Mouse (Mus musculus) MEL (cell line): ENCODE measurements around the gene Trafd1. TPM values are rescaled to one million over a fixed set of nuclear protein-coding genes. Genes with fewer than 3 reads are reported as not detected.
"Not testable (repeated sequence)": the region's sequence is repeated elsewhere in the genome, so short reads cannot be mapped to it uniquely, and the experiment has no call there.

ENCODE experiments used
- DNase-seq: peaks from one replicate; pipeline ENCODE4 v3.0.0; 2011; ENCODE audit warnings: low read depth, low spot score
- H3K27ac ChIP-seq: 2 replicates; pipeline ENCODE4 v1.5.1; 2012; ENCODE audit warnings: low read depth, mild to moderate bottlenecking, control low read depth, low read length, moderate library complexity; ENCODE audit not compliant: control insufficient read depth
- H3K27me3 ChIP-seq, 2 experiments: fragments of 150-350 bp in 1 of 2; sonication (generic) in 1 of 2; 2 replicates each; pipeline ENCODE4 v1.6.1; 2012; ENCODE audit warnings: low read length in 2 of 2, mild to moderate bottlenecking in 2 of 2, improper control_type of control experiment in 1 of 2, moderate library complexity in 1 of 2; ENCODE audit not compliant: insufficient read depth in 2 of 2, control insufficient read depth in 1 of 2
- H3K36me3 ChIP-seq, 2 experiments: 2 replicates each; pipeline ENCODE4 v1.6.1; 2012 to 2014; ENCODE audit warnings: low read length in 2 of 2, improper control_type of control experiment in 1 of 2, inconsistent platforms in 1 of 2, mild to moderate bottlenecking in 1 of 2; ENCODE audit not compliant: insufficient read depth in 2 of 2, control insufficient read depth in 1 of 2
- H3K4me1 ChIP-seq, 2 experiments: fragments of 150-350 bp in 1 of 2; sonication (generic) in 1 of 2; 2 replicates each; pipeline ENCODE4 v1.6.1; 2012; ENCODE audit warnings: low read length in 2 of 2, improper control_type of control experiment in 1 of 2, mild to moderate bottlenecking in 1 of 2; ENCODE audit not compliant: insufficient read depth in 2 of 2, control insufficient read depth in 1 of 2
- H3K4me3 ChIP-seq, 2 experiments: fragments of 150-350 bp in 1 of 2; sonication (generic) in 1 of 2; 2 replicates each; pipeline ENCODE4 v1.5.1; 2012; ENCODE audit warnings: low read depth in 2 of 2, low read length in 2 of 2, mild to moderate bottlenecking in 2 of 2, moderate library complexity in 2 of 2, control low read depth in 1 of 2, improper control_type of control experiment in 1 of 2; ENCODE audit not compliant: control insufficient read depth in 1 of 2, insufficient read depth in 1 of 2
- H3K79me2 ChIP-seq: 2 replicates; pipeline ENCODE4 v1.6.1; 2012; ENCODE audit warnings: mild to moderate bottlenecking, low read length, moderate library complexity; ENCODE audit not compliant: control insufficient read depth, poor library complexity, insufficient read depth
- H3K9ac ChIP-seq: 2 replicates; pipeline ENCODE4 v1.6.1; 2012; ENCODE audit warnings: low read depth, mild to moderate bottlenecking, control low read depth, low read length, moderate library complexity; ENCODE audit not compliant: control insufficient read depth, poor library complexity, severe bottlenecking
- H3K9me3 ChIP-seq: fragments of 150-350 bp; sonication (generic); replicated peaks from 2 replicates; pipeline ENCODE4 v1.6.1; 2012; ENCODE audit warnings: mild to moderate bottlenecking, low read length, improper control_type of control experiment, moderate library complexity; ENCODE audit not compliant: insufficient read depth
- CHD2 ChIP-seq: IDR thresholded peaks from 2 replicates; pipeline ENCODE4 v1.6.1; 2011; ENCODE audit warnings: low read length, improper control_type of control experiment
- CTCF ChIP-seq, 3 experiments: IDR thresholded peaks in 2 of 3; conservative IDR thresholded peaks in 1 of 3; 2 replicates each; pipeline ENCODE4 v1.5.1; 2011 to 2012; ENCODE audit warnings: low read length in 3 of 3, low read depth in 2 of 3, mild to moderate bottlenecking in 2 of 3, improper control_type of control experiment in 1 of 3, inconsistent platforms in 1 of 3, mixed read lengths in 1 of 3, moderate library complexity in 1 of 3; ENCODE audit not compliant: control insufficient read depth in 1 of 3, insufficient read depth in 1 of 3, poor library complexity in 1 of 3, severe bottlenecking in 1 of 3
- E2F4 ChIP-seq: IDR thresholded peaks from 2 replicates; pipeline ENCODE4 v1.6.1; 2011; ENCODE audit warnings: low read depth, low read length, improper control_type of control experiment, borderline replicate concordance
- EP300 ChIP-seq, 2 experiments: IDR thresholded peaks; 2 replicates each; pipeline ENCODE4 v1.6.1; 2011; ENCODE audit warnings: improper control_type of control experiment in 2 of 2, low read length in 2 of 2, low read depth in 1 of 2, mild to moderate bottlenecking in 1 of 2
- GABPA ChIP-seq: IDR thresholded peaks from 2 replicates; pipeline ENCODE4 v1.6.1; 2012; ENCODE audit warnings: low read depth, mild to moderate bottlenecking, inconsistent platforms, low read length, improper control_type of control experiment, moderate library complexity
- GATA1 ChIP-seq: IDR thresholded peaks from 2 replicates; pipeline ENCODE4 v1.6.1; 2011; ENCODE audit warnings: low read depth, low read length, improper control_type of control experiment
- MAFK ChIP-seq: IDR thresholded peaks from 2 replicates; pipeline ENCODE4 v1.6.1; 2011; ENCODE audit warnings: low read depth, mild to moderate bottlenecking, low read length, improper control_type of control experiment, borderline replicate concordance
- MAX ChIP-seq: IDR thresholded peaks from 2 replicates; pipeline ENCODE4 v1.6.1; 2011; ENCODE audit warnings: low read length, improper control_type of control experiment
- MXI1 ChIP-seq: IDR thresholded peaks from 2 replicates; pipeline ENCODE4 v1.6.1; 2011; ENCODE audit warnings: mild to moderate bottlenecking, low read depth, low read length, improper control_type of control experiment
- MYC ChIP-seq: IDR thresholded peaks from 2 replicates; pipeline ENCODE4 v1.6.1; 2011; ENCODE audit warnings: low read depth, mild to moderate bottlenecking, low read length, improper control_type of control experiment, moderate library complexity
- NELFE ChIP-seq: IDR thresholded peaks from 2 replicates; pipeline ENCODE4 v1.6.1; 2011; ENCODE audit warnings: low read depth, low read length, improper control_type of control experiment
- POLR2A ChIP-seq, 2 experiments: IDR thresholded peaks; 2 replicates each; pipeline ENCODE4 v1.6.1; 2011 to 2012; ENCODE audit warnings: low read length in 2 of 2, mild to moderate bottlenecking in 2 of 2, control low read depth in 1 of 2, improper control_type of control experiment in 1 of 2, low read depth in 1 of 2, moderate library complexity in 1 of 2; ENCODE audit not compliant: control insufficient read depth in 1 of 2, insufficient read depth in 1 of 2, poor library complexity in 1 of 2
- RAD21 ChIP-seq: IDR thresholded peaks from 2 replicates; pipeline ENCODE4 v1.6.1; 2011; ENCODE audit warnings: mild to moderate bottlenecking, low read depth, low read length, improper control_type of control experiment
- SIN3A ChIP-seq: IDR thresholded peaks from 2 replicates; pipeline ENCODE4 v1.6.1; 2012; ENCODE audit warnings: low read length, improper control_type of control experiment, inconsistent platforms
- SMC3 ChIP-seq: IDR thresholded peaks from 2 replicates; pipeline ENCODE4 v1.6.1; 2011; ENCODE audit warnings: low read depth, low read length, improper control_type of control experiment
- ZC3H11A ChIP-seq: IDR thresholded peaks from 2 replicates; pipeline ENCODE4 v1.6.1; 2012; ENCODE audit warnings: low read depth, mild to moderate bottlenecking, inconsistent platforms, low read length, improper control_type of control experiment
- ZKSCAN1 ChIP-seq: IDR thresholded peaks from 2 replicates; pipeline ENCODE4 v1.6.1; 2012; ENCODE audit warnings: low read depth, mild to moderate bottlenecking, inconsistent platforms, low read length, improper control_type of control experiment, moderate library complexity
- ZNF384 ChIP-seq: IDR thresholded peaks from 2 replicates; pipeline ENCODE4 v1.6.1; 2012; ENCODE audit warnings: low read depth, mild to moderate bottlenecking, inconsistent platforms, low read length, improper control_type of control experiment
- polyA plus RNA-seq, 2 experiments: library from polyadenylated mRNA; stranded (reverse) in 1 of 2; unstranded in 1 of 2; fragments of >175 nt in 1 of 2; fragments of >200 nt in 1 of 2; gene quantifications; 2 replicates each; pipeline versions ENCODE4 v1.2.1 to v1.2.4; 2012; ENCODE audit warnings: low replicate concordance in 2 of 2, low read depth in 1 of 2; ENCODE audit not compliant: insufficient read length in 2 of 2, insufficient read depth in 1 of 2, missing spikeins in 1 of 2
- total RNA-seq: library from RNA; depleted of rRNA; stranded (reverse); fragments of 300-350 nt; gene quantifications from 2 replicates; pipeline ENCODE4 v1.2.3, GENCODE M21; 2012

Gene Trafd1
- total and polyA plus RNA-seq, 3 experiments = 12.9 to 21.4 TPM; not detected in 1

DNA sequence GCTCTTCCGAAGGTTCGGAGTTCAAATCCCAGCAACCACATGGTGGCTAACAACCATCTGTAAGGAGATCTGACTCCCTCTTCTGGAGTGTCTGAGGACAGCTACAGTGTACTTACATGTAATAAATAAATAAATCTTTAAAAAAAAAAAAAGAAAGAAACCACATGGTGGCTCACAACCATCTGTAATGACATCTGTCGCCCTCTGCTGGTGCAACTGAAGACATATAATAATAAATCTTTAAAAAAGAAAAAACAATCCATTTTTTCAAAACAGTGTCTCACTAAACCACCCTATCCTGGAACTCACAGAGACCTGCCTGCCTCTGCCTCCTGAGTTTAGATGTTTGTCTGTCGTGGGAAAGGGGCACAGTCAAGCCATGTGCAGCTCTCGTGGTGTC, 8.5 kb downstream of the Trafd1 start:
- not testable (repeated sequence) for H3K79me2 ChIP-seq, H3K9me3 ChIP-seq, H3K27ac ChIP-seq, H3K36me3 ChIP-seq, H3K4me3 ChIP-seq, H3K4me1 ChIP-seq, H3K9ac ChIP-seq, H3K27me3 ChIP-seq
- TF ChIP-seq ZNF384 (peak; percentile 93), ZC3H11A (peak; percentile 42), CTCF (IDR thresholded peaks at IDR 0.05 in 2 of 3, conservative IDR thresholded peaks at IDR 0.05 in 1 of 3; ENCODE audit: control insufficient read depth in 1 of 3, insufficient read depth in 1 of 3, low read depth in 2 of 3, low read length in 3 of 3, poor library complexity in 1 of 3, severe bottlenecking in 1 of 3) (peak; percentile 30 to 64 (median 55); a peak in 4 of 6 replicates), RAD21 (peak; percentile 58), MYC (peak; percentile 93), SIN3A (peak; percentile 56), SMC3 (peak; percentile 67), MXI1 (peak; percentile 42; the same call in 1 of the 2 replicates)
- peak; percentile 82 for DNase-seq

DNA sequence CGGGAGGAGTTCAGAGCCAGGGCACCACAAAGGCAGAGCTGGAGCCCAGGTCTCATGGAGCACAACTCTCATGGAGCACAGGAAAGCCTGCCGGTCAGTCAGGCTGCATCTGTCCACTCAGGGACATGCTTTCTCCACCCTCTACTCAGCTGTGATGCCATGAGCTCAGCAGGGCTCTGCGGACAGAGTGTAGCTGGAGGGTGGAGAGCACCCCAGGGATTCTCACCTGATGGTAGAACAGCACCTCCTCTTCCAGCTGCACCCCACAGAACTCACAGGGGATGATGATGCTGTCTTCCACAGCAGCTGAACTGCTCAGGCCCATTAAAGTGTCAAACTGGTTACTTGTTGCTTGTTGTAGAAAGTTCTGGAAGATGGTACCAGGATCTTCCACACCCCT, 10.6 kb downstream of the Trafd1 start:
- Histone ChIP-seq H3K79me2 (no peaks in the 10 kb centered on the region), H3K9me3 (no peaks in the 10 kb centered on the region), H3K4me1 (no peaks in the 10 kb centered on the region), H3K9ac (no peak overlapping the region), H3K27ac (no peak overlapping the region), H3K4me3 (no peak overlapping the region), H3K36me3 (no peaks in the 10 kb centered on the region), H3K27me3 (no peaks in the 10 kb centered on the region)
- TF ChIP-seq E2F4 (no peak), SIN3A (no peak), MXI1 (no peak), POLR2A (IDR thresholded peaks at IDR 0.05; ENCODE audit: control insufficient read depth in 1 of 2, insufficient read depth in 1 of 2, low read depth in 1 of 2, low read length in 2 of 2, poor library complexity in 1 of 2) (no peak), GATA1 (no peak), MAX (no peak), MAFK (no peak), EP300 (IDR thresholded peaks at IDR 0.05; ENCODE audit: low read depth in 1 of 2, low read length in 2 of 2) (no peak), NELFE (no peak), CTCF (IDR thresholded peaks at IDR 0.05 in 2 of 3, conservative IDR thresholded peaks at IDR 0.05 in 1 of 3; ENCODE audit: control insufficient read depth in 1 of 3, insufficient read depth in 1 of 3, low read depth in 2 of 3, low read length in 3 of 3, poor library complexity in 1 of 3, severe bottlenecking in 1 of 3) (no peak), ZC3H11A (no peak), ZNF384 (no peak), ZKSCAN1 (no peak), GABPA (no peak), CHD2 (no peak)
- no peak for DNase-seq
